Mouse (Mus musculus): Measurements from ENCODE around the gene Galnt9. TPM values are rescaled to one million over a fixed set of nuclear protein-coding genes. Genes with fewer than 3 reads are reported as not detected.
A peak's percentile ranks its signal among the peaks of the same experiment; 100 is the strongest.

The Galnt9 gene
- 0.11 TPM for polyA plus RNA-seq (2012; fragmentation: generic; extraction: Trizol)

GRCm38 (mm10) chr5:110543951-110544690 lies at the start of gene Galnt9:
Gene Galnt9, plus strand, starts transcription at chr5:110544355.
- H3K36me3 ChIP-seq (ENCODE audit: control insufficient read depth, insufficient read depth), result no peaks in the 10 kb centered on the region
- H3K4me3 ChIP-seq, result no peak within 1 kb of the TSS
- no peak within 1 kb of the TSS for H3K4me2 ChIP-seq (ENCODE audit: low read depth)
- H3K27me3 ChIP-seq (ENCODE audit: control insufficient read depth, insufficient read depth, insufficient read length), result peaks cover 69% of the 10 kb centered on the region
- H3ac ChIP-seq (ENCODE audit: control insufficient read depth, insufficient read length), result no peak within 1 kb of the TSS
- TF ChIP-seq REST (IDR thresholded peaks at IDR 0.05; ENCODE audit: insufficient read depth, insufficient read length) (peak; percentile 81), POLR2AphosphoS2 (IDR thresholded peaks at IDR 0.05; ENCODE audit: insufficient read length, low read depth) (no peak)
- H3K79me2 ChIP-seq (ENCODE audit: control insufficient read depth, insufficient read depth), result no peaks in the 10 kb centered on the region

DNA sequence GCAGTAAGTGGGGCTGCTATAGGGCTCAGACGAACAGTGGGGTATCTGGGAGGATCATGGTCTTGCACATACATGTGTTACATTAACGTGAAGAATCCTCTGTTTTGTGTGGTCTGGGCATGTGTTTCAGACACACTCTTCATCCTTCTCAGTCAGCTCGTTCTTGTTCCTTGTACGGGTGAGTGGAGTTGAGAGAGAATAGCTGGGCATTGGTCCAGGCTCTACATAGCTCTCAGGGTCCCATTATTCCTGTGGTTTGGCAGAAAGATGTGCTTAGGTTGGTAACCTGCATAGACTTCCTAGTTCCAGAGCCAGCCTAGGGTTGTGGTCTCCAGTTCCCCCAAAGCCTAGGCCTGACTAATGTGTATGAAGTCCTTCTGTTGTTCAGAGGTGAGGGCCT lies 49.8 kb upstream of the Galnt9 start:
- H3K27me3 ChIP-seq (ENCODE audit: control insufficient read depth, insufficient read depth, insufficient read length), result peaks cover 37% of the 10 kb centered on the region

DNA sequence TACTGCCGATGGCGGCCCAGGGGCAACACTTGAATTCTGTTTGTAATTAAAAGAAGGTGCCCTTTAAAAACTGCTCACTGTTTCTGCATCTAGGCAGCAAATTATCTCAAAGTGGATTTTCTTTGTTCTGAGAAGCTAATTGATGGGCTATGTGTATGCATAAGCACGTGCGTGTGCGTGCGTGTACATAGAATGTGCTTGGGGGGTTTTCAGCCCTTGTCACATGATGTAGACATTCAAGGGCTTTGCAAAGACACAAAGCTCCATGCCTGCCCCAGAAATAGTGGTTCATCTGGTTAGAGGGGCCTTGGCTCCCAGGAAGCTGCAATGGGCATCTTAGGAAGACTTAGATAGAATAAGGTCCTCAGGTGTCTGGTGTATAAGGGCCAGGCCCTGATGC lies 49.1 kb upstream of the Galnt9 start:
- H3K36me3 ChIP-seq (ENCODE audit: control insufficient read depth, insufficient read depth), result no peaks in the 10 kb centered on the region
- no peak overlapping the region for H3K4me2 ChIP-seq (ENCODE audit: low read depth)
- no peaks in the 10 kb centered on the region for H3K79me2 ChIP-seq (ENCODE audit: control insufficient read depth, insufficient read depth)
- H3K4me3 ChIP-seq, result no peak overlapping the region
- no peak overlapping the region for H3ac ChIP-seq (ENCODE audit: control insufficient read depth, insufficient read length)
- peaks cover 37% of the 10 kb centered on the region for H3K27me3 ChIP-seq (ENCODE audit: control insufficient read depth, insufficient read depth, insufficient read length)
- TF ChIP-seq REST (IDR thresholded peaks at IDR 0.05; ENCODE audit: insufficient read depth, insufficient read length), result no peak
- TF ChIP-seq SRF (IDR thresholded peaks at IDR 0.05; ENCODE audit: control insufficient read depth, insufficient read length, low read depth), result no peak
- TF ChIP-seq POLR2AphosphoS2 (IDR thresholded peaks at IDR 0.05; ENCODE audit: insufficient read length, low read depth), result no peak
- no peak for TF ChIP-seq CEBPB (IDR thresholded peaks at IDR 0.05; ENCODE audit: insufficient read depth, poor library complexity, severe bottlenecking)
- no peak for TF ChIP-seq MAX (IDR thresholded peaks at IDR 0.05; ENCODE audit: low read depth)

More for the DNA sequence above, 49.8 kb upstream of the Galnt9 start:
- no peak overlapping the region for H3K4me2 ChIP-seq (ENCODE audit: low read depth)
- H3K4me3 ChIP-seq, result no peak overlapping the region
- no peaks in the 10 kb centered on the region for H3K79me2 ChIP-seq (ENCODE audit: control insufficient read depth, insufficient read depth)
- H3K36me3 ChIP-seq (ENCODE audit: control insufficient read depth, insufficient read depth), result no peaks in the 10 kb centered on the region
- TF ChIP-seq USF1 (IDR thresholded peaks at IDR 0.05; ENCODE audit: low read depth), result no peak
- TF ChIP-seq MYOD1 (IDR thresholded peaks at IDR 0.05; ENCODE audit: control insufficient read depth in 1 of 3, insufficient read length in 2 of 3, low read depth in 2 of 3), result no peak
- TF ChIP-seq POLR2AphosphoS2 (IDR thresholded peaks at IDR 0.05; ENCODE audit: insufficient read length, low read depth), result no peak
- no peak for TF ChIP-seq TCF3 (IDR thresholded peaks at IDR 0.05; ENCODE audit: insufficient read length, low read depth)
- TF ChIP-seq SRF (IDR thresholded peaks at IDR 0.05; ENCODE audit: control insufficient read depth, insufficient read length, low read depth), result no peak
- no peak for TF ChIP-seq MYOG (IDR thresholded peaks at IDR 0.05; ENCODE audit: control insufficient read depth in 1 of 3, insufficient read depth in 1 of 3, insufficient read length in 2 of 3, low read depth in 2 of 3)
- no peak for TF ChIP-seq CEBPB (IDR thresholded peaks at IDR 0.05; ENCODE audit: insufficient read depth, poor library complexity, severe bottlenecking)
- no peak for TF ChIP-seq MAX (IDR thresholded peaks at IDR 0.05; ENCODE audit: low read depth)
- TF ChIP-seq REST (IDR thresholded peaks at IDR 0.05; ENCODE audit: insufficient read depth, insufficient read length), result no peak
- no peak for TF ChIP-seq TCF12 (IDR thresholded peaks at IDR 0.05; ENCODE audit: insufficient read depth, poor library complexity, severe bottlenecking)
- TF ChIP-seq POLR2A (IDR thresholded peaks at IDR 0.05; ENCODE audit: insufficient read length, low read depth), result no peak
- no peak for TF ChIP-seq E2F4 (IDR thresholded peaks at IDR 0.05; ENCODE audit: insufficient read depth)
- H3ac ChIP-seq (ENCODE audit: control insufficient read depth, insufficient read length), result no peak overlapping the region

DNA sequence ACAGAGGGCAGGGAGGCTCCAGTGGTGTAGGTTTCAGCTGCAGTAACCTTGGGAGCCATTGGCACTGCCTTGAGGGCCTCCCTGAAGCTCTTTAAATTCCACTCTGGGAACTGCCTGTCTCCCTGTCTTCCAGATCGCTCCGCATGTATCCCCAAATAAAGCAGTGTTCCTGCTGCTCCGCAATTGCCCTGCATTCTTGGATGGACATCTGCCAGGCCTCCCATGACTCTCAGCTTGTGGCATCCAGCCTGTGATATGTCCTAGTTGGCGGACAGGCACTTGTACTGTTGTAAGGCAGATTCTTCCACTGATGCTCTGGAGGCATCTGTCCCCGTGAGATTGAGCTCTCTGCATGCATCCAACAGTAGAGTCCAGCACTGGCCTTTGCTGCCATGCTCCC lies 46.6 kb upstream of the Galnt9 start:
- TF ChIP-seq E2F4 (IDR thresholded peaks at IDR 0.05; ENCODE audit: insufficient read depth), result no peak
- H3K4me3 ChIP-seq, result no peak overlapping the region

GRCm38 (mm10) chr5:110498071-110498470 lies 46.1 kb upstream of the Galnt9 start:
- TF ChIP-seq MYOD1 (IDR thresholded peaks at IDR 0.05; ENCODE audit: control insufficient read depth in 1 of 3, insufficient read length in 2 of 3, low read depth in 2 of 3) (no peak), TCF12 (IDR thresholded peaks at IDR 0.05; ENCODE audit: insufficient read depth, poor library complexity, severe bottlenecking) (no peak)
- no peak overlapping the region for H3K4me3 ChIP-seq
- H3ac ChIP-seq (ENCODE audit: control insufficient read depth, insufficient read length), result no peak overlapping the region
- H3K79me2 ChIP-seq (ENCODE audit: control insufficient read depth, insufficient read depth), result no peaks in the 10 kb centered on the region
- H3K27me3 ChIP-seq (ENCODE audit: control insufficient read depth, insufficient read depth, insufficient read length), result peaks cover 43% of the 10 kb centered on the region
- no peak overlapping the region for H3K4me2 ChIP-seq (ENCODE audit: low read depth)
- H3K36me3 ChIP-seq (ENCODE audit: control insufficient read depth, insufficient read depth), result no peaks in the 10 kb centered on the region

More for the DNA sequence above, 46.6 kb upstream of the Galnt9 start:
- no peaks in the 10 kb centered on the region for H3K36me3 ChIP-seq (ENCODE audit: control insufficient read depth, insufficient read depth)
- no peak overlapping the region for H3K4me2 ChIP-seq (ENCODE audit: low read depth)
- H3K27me3 ChIP-seq (ENCODE audit: control insufficient read depth, insufficient read depth, insufficient read length), result peaks cover 49% of the 10 kb centered on the region
- no peaks in the 10 kb centered on the region for H3K79me2 ChIP-seq (ENCODE audit: control insufficient read depth, insufficient read depth)
- H3ac ChIP-seq (ENCODE audit: control insufficient read depth, insufficient read length), result no peak overlapping the region

DNA sequence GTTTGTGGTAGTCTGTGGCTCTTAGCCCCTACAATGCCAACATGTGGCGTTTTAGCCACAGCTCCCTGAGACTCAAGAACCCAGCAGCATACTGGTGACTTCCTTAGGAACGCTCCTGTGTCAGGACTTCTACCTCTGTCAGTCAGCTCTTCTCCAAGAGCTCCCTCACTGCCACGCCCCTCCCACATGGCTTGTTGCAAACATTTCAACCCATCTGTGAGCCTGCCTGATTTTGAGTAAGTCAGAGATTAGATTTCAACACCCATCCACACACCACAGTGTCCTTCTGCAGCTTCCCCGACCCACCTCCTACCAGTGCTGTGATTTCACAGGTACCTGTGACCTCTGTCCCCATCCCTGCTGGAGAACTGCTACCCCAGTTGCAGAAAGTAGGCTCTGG lies 43.9 kb upstream of the Galnt9 start:
- no peaks in the 10 kb centered on the region for H3K79me2 ChIP-seq (ENCODE audit: control insufficient read depth, insufficient read depth)
- TF ChIP-seq USF1 (IDR thresholded peaks at IDR 0.05; ENCODE audit: low read depth), result no peak
- no peak overlapping the region for H3K4me3 ChIP-seq
- H3K36me3 ChIP-seq (ENCODE audit: control insufficient read depth, insufficient read depth), result no peaks in the 10 kb centered on the region
- no peak overlapping the region for H3K4me2 ChIP-seq (ENCODE audit: low read depth)
- no peak overlapping the region for H3ac ChIP-seq (ENCODE audit: control insufficient read depth, insufficient read length)
- peaks cover 43% of the 10 kb centered on the region for H3K27me3 ChIP-seq (ENCODE audit: control insufficient read depth, insufficient read depth, insufficient read length)

All from myocyte (in vitro differentiated cells).